Mouse (Mus musculus) kidney, embryonic 16.5 days (tissue): Measurements from ENCODE around the gene Lrfn1. TPM values are rescaled to one million over a fixed set of nuclear protein-coding genes. Genes with fewer than 3 reads are reported as not detected.
A peak's percentile ranks its signal among the peaks of the same experiment; 100 is the strongest.

Source experiments
- ATAC-seq: fragments of 200-750 bp; cut with Nextera tagmentation; 2 replicates; pipeline ENCODE4 v1.8.0; 2017; ENCODE audit warnings: moderate TSS enrichment; ENCODE audit not compliant: low FRiP score, low TSS enrichment
- H3K27ac ChIP-seq: fragments of 300-500 bp; sonication (generic); 2 replicates; pipeline ENCODE4 v1.5.1; 2014; ENCODE audit warnings: low read length
- H3K27me3 ChIP-seq: fragments of 300-500 bp; sonication (generic); 2 replicates; pipeline ENCODE4 v1.6.1; 2014; ENCODE audit warnings: low read length, control low read depth, mixed read lengths; ENCODE audit not compliant: insufficient read depth
- H3K36me3 ChIP-seq: fragments of 300-500 bp; sonication (generic); 2 replicates; pipeline ENCODE4 v1.6.1; 2014; ENCODE audit warnings: low read length, control low read depth, mixed read lengths; ENCODE audit not compliant: insufficient read depth
- H3K4me1 ChIP-seq: fragments of 300-500 bp; sonication (generic); 2 replicates; pipeline ENCODE4 v1.6.1; 2014; ENCODE audit warnings: low read length, control low read depth, mixed read lengths; ENCODE audit not compliant: insufficient read depth
- H3K4me2 ChIP-seq: fragments of 300-500 bp; sonication (generic); replicated peaks from 2 replicates; pipeline ENCODE4 v1.6.1; 2014; ENCODE audit warnings: low read depth, low read length
- H3K4me3 ChIP-seq: fragments of 300-500 bp; sonication (generic); 2 replicates; pipeline ENCODE4 v1.5.1; 2014; ENCODE audit warnings: mild to moderate bottlenecking, low read length
- H3K9ac ChIP-seq: fragments of 300-500 bp; sonication (generic); replicated peaks from 2 replicates; pipeline ENCODE4 v1.6.1; 2014; ENCODE audit warnings: low read length
- H3K9me3 ChIP-seq: fragments of 300-500 bp; sonication (generic); 2 replicates; pipeline ENCODE4 v1.6.1; 2016; ENCODE audit warnings: low read length, control low read depth
- WGBS: fragments of 180-500 bp; shearing (Covaris S2); extraction: QIAGEN DNeasy Blood & Tissue Kit; methylation state at CpG from one replicate; pipeline ENCODE4 v1.1.7; 2014; 5-methylcytosine and 5-hydroxymethylcytosine counted together
- polyA plus RNA-seq: library from polyadenylated mRNA; unstranded; fragments of >200 nt; fragmentation: Nextera tagmentation; extraction: Ambion mirVana; gene quantifications from 2 replicates; pipeline ENCODE4 v1.2.1, GENCODE M21; 2015

Lrfn1 gene
- polyA plus RNA-seq, 1 experiment from 2014 or later = 2.2 TPM

DNA sequence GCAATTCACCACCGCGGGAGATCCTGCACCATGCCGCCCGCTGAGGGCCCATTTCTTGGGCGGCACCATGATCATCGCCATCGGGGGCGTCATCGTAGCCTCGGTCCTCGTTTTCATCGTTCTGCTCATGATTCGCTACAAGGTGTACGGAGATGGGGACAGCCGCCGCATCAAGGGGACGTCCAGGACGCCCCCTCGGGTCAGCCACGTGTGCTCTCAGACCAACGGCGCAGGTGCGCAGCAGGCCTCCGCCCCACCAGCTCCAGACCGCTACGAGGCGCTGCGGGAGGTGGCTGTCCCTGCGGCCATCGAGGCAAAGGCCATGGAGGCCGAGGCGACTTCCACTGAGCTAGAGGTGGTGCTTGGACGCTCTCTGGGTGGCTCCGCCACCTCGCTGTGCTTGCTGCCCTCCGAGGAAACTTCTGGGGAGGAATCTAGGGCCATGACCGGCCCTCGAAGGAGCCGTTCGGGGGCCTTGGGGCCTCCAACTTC lies 15.0 kb downstream of the Lrfn1 start:
- peak; percentile 36; the same call in 1 of the 2 replicates for ATAC-seq

GRCm38 (mm10) chr7:28467213-28467751 lies 15.5 kb downstream of the Lrfn1 start:
- under 1% methylated on average over 60 of the region's 63 CpGs for WGBS
- peak; percentile 83 for ATAC-seq
- H3K27me3 ChIP-seq = peaks cover 4% of the 10 kb centered on the region; the same call in 1 of the 2 replicates

More for the DNA sequence above, 15.0 kb downstream of the Lrfn1 start:
- no peaks in the 10 kb centered on the region for H3K9me3 ChIP-seq
- H3K27ac ChIP-seq = no peak overlapping the region
- H3K36me3 ChIP-seq = no peaks in the 10 kb centered on the region
- peak overlapping the region; percentile 76 for H3K9ac ChIP-seq
- H3K4me2 ChIP-seq = peak overlapping the region; percentile 94
- peaks cover 15% of the 10 kb centered on the region; the same call in 1 of the 2 replicates for H3K4me1 ChIP-seq
- H3K27me3 ChIP-seq = peaks cover 4% of the 10 kb centered on the region; the same call in 1 of the 2 replicates
- 15% methylated on average over 40 of the region's 40 CpGs for WGBS
- H3K4me3 ChIP-seq = peak overlapping the region; percentile 60

DNA sequence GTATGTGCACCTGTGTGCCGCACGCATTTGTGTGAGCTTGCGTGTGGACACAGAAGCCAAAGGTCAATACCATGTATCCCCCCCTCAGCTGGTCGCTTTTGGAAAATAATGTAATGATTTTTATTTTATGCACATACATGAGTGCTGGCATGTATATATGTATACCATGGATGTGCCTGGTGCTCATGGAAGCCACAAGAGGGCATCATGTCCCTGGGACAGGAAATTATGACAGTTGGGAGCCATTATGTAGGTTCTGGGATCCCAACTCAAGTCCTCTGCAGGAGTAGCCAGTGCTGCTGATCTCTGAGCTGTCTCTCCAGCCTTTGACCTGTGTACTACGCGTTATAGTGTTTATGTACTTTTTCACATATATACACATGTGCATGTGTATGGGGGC lies 24.4 kb downstream of the Lrfn1 start:
- H3K27me3 ChIP-seq = 0 out of 2 replicates have a peak, but pooled peaks cover 2% of the 10 kb centered on the region
- WGBS = 86% methylated on average over 6 of the region's 6 CpGs
- ATAC-seq = no peak
- H3K4me2 ChIP-seq = no peak overlapping the region
- no peaks in the 10 kb centered on the region for H3K9me3 ChIP-seq
- H3K4me1 ChIP-seq = no peaks in the 10 kb centered on the region; the same call in 1 of the 2 replicates
- no peaks in the 10 kb centered on the region for H3K36me3 ChIP-seq
- no peak overlapping the region for H3K9ac ChIP-seq
- no peak overlapping the region for H3K27ac ChIP-seq
- H3K4me3 ChIP-seq = no peak overlapping the region

More at GRCm38 (mm10) chr7:28467213-28467751, 15.5 kb downstream of the Lrfn1 start:
- Histone ChIP-seq H3K27ac (no peak overlapping the region), H3K9me3 (no peaks in the 10 kb centered on the region), H3K36me3 (no peaks in the 10 kb centered on the region), H3K4me1 (peaks cover 15% of the 10 kb centered on the region; the same call in 1 of the 2 replicates), H3K9ac (peak overlapping the region; percentile 76), H3K4me2 (peak overlapping the region; percentile 94), H3K4me3 (peak overlapping the region; percentile 60)

DNA sequence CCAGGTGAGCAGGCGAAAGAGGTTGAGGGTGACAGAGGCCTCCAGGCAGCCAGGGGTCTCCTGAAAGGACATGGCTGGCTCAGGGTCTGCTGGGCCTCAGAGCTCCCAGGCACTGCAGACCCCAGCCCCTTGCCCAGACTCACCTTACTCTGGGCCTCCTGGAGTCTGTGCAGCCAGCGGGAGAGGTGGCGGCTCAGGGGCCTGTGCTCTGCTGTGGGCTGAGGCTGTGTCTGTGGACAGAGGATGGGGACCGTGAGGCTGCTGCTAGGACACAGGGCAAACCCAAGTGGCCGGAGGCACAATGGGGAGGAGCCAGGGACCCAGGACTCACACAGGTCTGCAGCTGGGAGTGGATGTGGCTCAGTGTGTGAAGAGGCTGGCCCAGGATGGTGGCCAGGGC lies 25.6 kb downstream of the Lrfn1 start:
- Histone ChIP-seq H3K4me2 (no peak overlapping the region), H3K4me3 (no peak overlapping the region), H3K36me3 (no peaks in the 10 kb centered on the region), H3K27ac (no peak overlapping the region), H3K4me1 (no peaks in the 10 kb centered on the region; the same call in 1 of the 2 replicates), H3K9ac (no peak overlapping the region), H3K9me3 (no peaks in the 10 kb centered on the region), H3K27me3 (0 out of 2 replicates have a peak, but pooled peaks cover 2% of the 10 kb centered on the region)
- peak; percentile 46; the same call in 1 of the 2 replicates for ATAC-seq
- WGBS = 79% methylated on average over 5 of the region's 5 CpGs

DNA sequence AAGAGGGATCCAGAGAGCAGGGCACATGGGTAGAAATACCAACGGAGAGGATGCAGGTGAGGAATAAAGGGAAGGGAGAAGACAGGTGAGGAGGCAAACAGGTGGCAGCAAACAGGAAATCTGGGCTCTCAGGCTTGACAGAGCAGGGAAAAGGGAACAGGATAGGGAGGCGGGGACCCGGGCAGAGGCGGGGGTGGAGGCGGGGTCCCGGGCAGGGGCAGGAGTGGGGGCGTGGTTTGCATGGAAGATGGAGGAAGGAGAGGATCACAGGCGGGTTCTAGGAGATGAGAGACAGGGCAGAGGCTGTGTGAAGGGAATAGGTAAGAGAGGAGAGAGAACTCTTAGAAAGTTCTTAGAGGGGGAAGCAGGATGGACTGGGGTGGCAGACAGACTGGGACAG lies 27.1 kb downstream of the Lrfn1 start:
- Histone ChIP-seq H3K9ac (no peak overlapping the region), H3K27ac (no peak overlapping the region), H3K27me3 (0 out of 2 replicates have a peak, but pooled peaks cover under 1% of the 10 kb centered on the region), H3K4me3 (no peak overlapping the region), H3K4me1 (no peaks in the 10 kb centered on the region; the same call in 1 of the 2 replicates), H3K9me3 (no peaks in the 10 kb centered on the region), H3K4me2 (0 out of 2 replicates have a peak overlapping the region, but pooled peaks have one; percentile 5), H3K36me3 (no peaks in the 10 kb centered on the region)
- WGBS = 7% methylated on average over 8 of the region's 8 CpGs
- peak; percentile 70; the same call in 1 of the 2 replicates for ATAC-seq

- H3K27me3 ChIP-seq = 0 out of 2 replicates have a peak, but pooled peaks cover 2% of the 10 kb centered on the region
- 78% methylated on average over 11 of the region's 11 CpGs for WGBS
These were observed 31.1 kb downstream of the Lrfn1 start for GRCm38 (mm10) chr7:28482854-28483253.

DNA sequence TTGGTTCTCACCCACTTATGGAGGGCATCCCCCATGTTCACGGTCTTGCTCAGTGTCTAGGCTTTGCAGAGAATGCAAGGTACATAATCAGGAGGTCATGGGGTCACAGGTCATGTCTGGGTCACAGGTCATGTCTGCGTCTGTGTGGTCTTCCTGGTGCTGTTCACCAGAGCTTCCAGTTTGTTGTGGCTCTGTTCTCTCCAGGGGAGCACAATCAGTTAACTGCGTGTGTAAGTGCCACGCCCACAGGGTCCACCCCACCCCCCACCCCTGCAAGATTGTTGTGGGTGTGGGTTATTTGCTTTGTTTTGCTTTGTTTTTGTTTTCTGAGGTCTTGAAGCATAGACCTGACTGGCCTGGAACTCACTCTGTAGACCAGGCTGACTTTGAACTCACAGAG lies 32.4 kb downstream of the Lrfn1 start:
- 31% methylated on average over 4 of the region's 4 CpGs for WGBS
- peaks cover 11% of the 10 kb centered on the region for H3K4me1 ChIP-seq
- H3K4me3 ChIP-seq = no peak overlapping the region
- H3K36me3 ChIP-seq = no peaks in the 10 kb centered on the region
- 0 out of 2 replicates have a peak, but pooled peaks cover 2% of the 10 kb centered on the region for H3K27me3 ChIP-seq
- ATAC-seq = no peak
- H3K27ac ChIP-seq = no peak overlapping the region
- H3K9me3 ChIP-seq = no peaks in the 10 kb centered on the region
- no peak overlapping the region for H3K9ac ChIP-seq
- no peak overlapping the region for H3K4me2 ChIP-seq

More at GRCm38 (mm10) chr7:28482854-28483253, 31.1 kb downstream of the Lrfn1 start:
- Histone ChIP-seq H3K27ac (no peak overlapping the region), H3K36me3 (no peaks in the 10 kb centered on the region), H3K4me1 (peaks cover 3% of the 10 kb centered on the region), H3K9ac (no peak overlapping the region), H3K4me2 (no peak overlapping the region), H3K9me3 (no peaks in the 10 kb centered on the region), H3K4me3 (no peak overlapping the region)
- ATAC-seq = no peak

- Histone ChIP-seq H3K4me2 (peak overlapping the region; percentile 48), H3K9me3 (no peaks in the 10 kb centered on the region), H3K9ac (0 out of 2 replicates have a peak overlapping the region, but pooled peaks have one; percentile 4), H3K4me1 (peaks cover 11% of the 10 kb centered on the region), H3K4me3 (peak overlapping the region; percentile 27), H3K27me3 (0 out of 2 replicates have a peak, but pooled peaks cover 2% of the 10 kb centered on the region), H3K36me3 (no peaks in the 10 kb centered on the region), H3K27ac (no peak overlapping the region)
- 4% methylated on average over 16 of the region's 16 CpGs for WGBS
- ATAC-seq = peak; percentile 61; the same call in 1 of the 2 replicates
These were observed 36.3 kb downstream of the Lrfn1 start for GRCm38 (mm10) chr7:28488030-28488491.

DNA sequence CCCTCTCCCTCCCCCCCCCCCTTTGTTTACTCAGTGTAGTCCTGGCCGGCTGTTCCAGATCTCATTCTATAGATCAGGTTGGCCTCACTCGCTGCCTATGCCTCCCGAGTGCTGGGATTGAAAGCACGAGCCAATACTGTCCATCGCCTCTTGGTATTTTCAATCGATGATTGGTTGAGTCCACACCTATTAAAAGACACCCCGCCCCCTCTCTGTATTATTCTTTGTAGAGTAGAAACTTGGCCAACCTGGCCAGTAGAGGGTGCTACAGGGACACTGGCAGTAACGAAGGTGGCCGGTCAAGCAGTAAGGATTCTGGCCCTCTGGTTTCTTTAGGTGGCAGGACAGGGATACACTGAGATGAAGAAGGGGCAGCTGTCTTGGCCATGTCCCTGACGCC lies 38.6 kb downstream of the Lrfn1 start:
- Histone ChIP-seq H3K36me3 (no peaks in the 10 kb centered on the region), H3K4me3 (peak overlapping the region; percentile 11; the same call in 1 of the 2 replicates), H3K4me1 (peaks cover 11% of the 10 kb centered on the region), H3K27ac (no peak overlapping the region), H3K4me2 (peak overlapping the region; percentile 41), H3K27me3 (no peaks in the 10 kb centered on the region), H3K9me3 (no peaks in the 10 kb centered on the region), H3K9ac (no peak overlapping the region)
- ATAC-seq = peak; percentile 63; the same call in 1 of the 2 replicates
- WGBS = 4% methylated on average over 10 of the region's 10 CpGs

- no peaks in the 10 kb centered on the region for H3K36me3 ChIP-seq
- WGBS = 30% methylated on average over 14 of the region's 14 CpGs
- H3K9ac ChIP-seq = no peak overlapping the region
- no peaks in the 10 kb centered on the region for H3K27me3 ChIP-seq
- peaks cover 11% of the 10 kb centered on the region for H3K4me1 ChIP-seq
- H3K4me3 ChIP-seq = peak overlapping the region; percentile 11; the same call in 1 of the 2 replicates
- H3K4me2 ChIP-seq = peak overlapping the region; percentile 41
- H3K27ac ChIP-seq = no peak overlapping the region
- H3K9me3 ChIP-seq = no peaks in the 10 kb centered on the region
- ATAC-seq = no peak
These were observed 39.1 kb downstream of the Lrfn1 start for GRCm38 (mm10) chr7:28490903-28491302.
